Mouse (Mus musculus) adrenal gland, postnatal 36 days (tissue): Measurements from ENCODE around the gene Rpl37a. TPM values are rescaled to one million over a fixed set of nuclear protein-coding genes. Genes with fewer than 3 reads are reported as not detected.
A peak's percentile ranks its signal among the peaks of the same experiment; 100 is the strongest.

Experiments used
- DNase-seq, 2 experiments: peaks; one replicate each; pipeline ENCODE4 v3.0.0; 2021; ENCODE audit warnings: mixed read lengths in 1 of 2
- long read RNA-seq, 2 experiments: library from polyadenylated mRNA; stranded (forward); transcript quantifications; one replicate each; pipeline ENCODE4 v2.0.0; 2021; ENCODE audit warnings: borderline sequencing depth in 2 of 2
- total RNA-seq, 2 experiments: library from RNA; stranded (reverse); gene quantifications; 2 replicates each; pipeline ENCODE4 v1.2.3; 2021

Rpl37a gene
- 1,000 to 10,000 TPM in 1 of 2 experiments, 100 to 1,000 TPM in 1; 972 to 1,009 TPM for total RNA-seq
- long read RNA-seq, experiment 1, transcript Rpl37a-204 (3 exons, 665 nt), result minor isoform, 16 of 610 reads
- long read RNA-seq, experiment 1, transcript Rpl37a-201 (4 exons, 558 nt), result major isoform, 585 of 610 reads
- long read RNA-seq, experiment 1, partial matches to known transcripts, result 4 of 610 reads
- long read RNA-seq, experiment 1, other reads (novel, unspliced or antisense), result 4 of 610 reads
- long read RNA-seq, experiment 2, transcript Rpl37a-201 (4 exons, 558 nt), result major isoform, 313 of 322 reads
- long read RNA-seq, experiment 2, partial matches to known transcripts, result 3 of 322 reads
- long read RNA-seq, experiment 2, other reads (novel, unspliced or antisense), result 2 of 322 reads

- peak; percentile 94 to 95 for DNase-seq
Observed at GRCm38 (mm10) chr1:72710753-72711653, at the start of gene Rpl37a. TSS of gene Rpl37a (plus strand) at chr1:72711290.

GRCm38 (mm10) chr1:72673070-72673469 is 38.0 kb upstream of the Rpl37a start:
- DNase-seq, result no peak

GRCm38 (mm10) chr1:72696256-72696655 is 14.8 kb upstream of the Rpl37a start:
- DNase-seq, result no peak

GRCm38 (mm10) chr1:72698651-72699050 is 12.4 kb upstream of the Rpl37a start:
- DNase-seq, result peak; percentile 55 to 78

- no peak for DNase-seq
Observed at GRCm38 (mm10) chr1:72700479-72700878, 10.6 kb upstream of the Rpl37a start, which contains the start of gene Ankar. TSS of gene Ankar (minus strand) at chr1:72700579.

- no peak for DNase-seq
Observed at GRCm38 (mm10) chr1:72707525-72707924, 3.6 kb upstream of the Rpl37a start.

- DNase-seq, result peak in 1 of 2 experiments; percentile 26
Observed at GRCm38 (mm10) chr1:72711684-72712083, 594 bp downstream of the Rpl37a start.

- no peak for DNase-seq
Observed at GRCm38 (mm10) chr1:72714547-72714946, 3.5 kb downstream of the Rpl37a start.

- no peak for DNase-seq
Observed at GRCm38 (mm10) chr1:72715065-72715464, 4.0 kb downstream of the Rpl37a start.

GRCm38 (mm10) chr1:72715593-72716361 is 4.7 kb downstream of the Rpl37a start:
- no peak for DNase-seq

GRCm38 (mm10) chr1:72716421-72716820 is 5.3 kb downstream of the Rpl37a start:
- no peak for DNase-seq

- DNase-seq, result peak; percentile 79 to 85
Observed at GRCm38 (mm10) chr1:72716926-72717325, 5.8 kb downstream of the Rpl37a start.

GRCm38 (mm10) chr1:72717540-72717939 is 6.5 kb downstream of the Rpl37a start:
- no peak for DNase-seq

- DNase-seq, result peak; percentile 66 to 81
Observed at GRCm38 (mm10) chr1:72718846-72719245, 7.8 kb downstream of the Rpl37a start.

GRCm38 (mm10) chr1:72720115-72720725 is 9.1 kb downstream of the Rpl37a start:
- no peak for DNase-seq

- no peak for DNase-seq
Observed at GRCm38 (mm10) chr1:72722646-72723045, 11.6 kb downstream of the Rpl37a start.

- no peak for DNase-seq
Observed at GRCm38 (mm10) chr1:72724354-72724753, 13.3 kb downstream of the Rpl37a start.

GRCm38 (mm10) chr1:72725941-72726340 is 14.9 kb downstream of the Rpl37a start:
- no peak for DNase-seq

GRCm38 (mm10) chr1:72728781-72729180 is 17.7 kb downstream of the Rpl37a start:
- no peak for DNase-seq

- DNase-seq, result no peak
Observed at GRCm38 (mm10) chr1:72730126-72730525, 19.0 kb downstream of the Rpl37a start.

- DNase-seq, result no peak
Observed at GRCm38 (mm10) chr1:72733191-72733691, 22.2 kb downstream of the Rpl37a start.
